Mouse (Mus musculus) heart, adult 8-10 months (tissue): ENCODE data around the gene Hivep2. TPM values are rescaled to one million over a fixed set of nuclear protein-coding genes. Genes with fewer than 3 reads are reported as not detected.
A peak's percentile ranks its signal among the peaks of the same experiment; 100 is the strongest.

Experiments
- DNase-seq: peaks from one replicate; pipeline ENCODE4 v3.0.0; 2022; ENCODE audit warnings: low spot score
- total RNA-seq, 4 experiments: library from RNA; stranded (reverse); gene quantifications; 2 replicates each; pipeline ENCODE4 v1.2.4; 2022

Hivep2 gene
- total RNA-seq, 4 experiments from 2014 or later, result 20.4 to 25.8 (median 22.1) TPM

GRCm38 (mm10) chr10:14080830-14081229 lies 115.0 kb downstream of the Hivep2 start:
- no peak for DNase-seq

- no peak for DNase-seq
Measured at GRCm38 (mm10) chr10:14081824-14082223, 115.9 kb downstream of the Hivep2 start.

GRCm38 (mm10) chr10:14082275-14082674 lies 116.4 kb downstream of the Hivep2 start:
- DNase-seq, result no peak

- DNase-seq, result peak; percentile 79
Measured at GRCm38 (mm10) chr10:14085241-14085659, 119.4 kb downstream of the Hivep2 start.

- peak; percentile 63 for DNase-seq
Measured at GRCm38 (mm10) chr10:14085882-14086515, 120.1 kb downstream of the Hivep2 start.

- DNase-seq, result no peak
Measured at GRCm38 (mm10) chr10:14087316-14087715, 121.4 kb downstream of the Hivep2 start.

- DNase-seq, result no peak
Measured at GRCm38 (mm10) chr10:14089488-14089887, 123.6 kb downstream of the Hivep2 start.

GRCm38 (mm10) chr10:14094033-14094432 lies 128.2 kb downstream of the Hivep2 start:
- no peak for DNase-seq

- no peak for DNase-seq
Measured at GRCm38 (mm10) chr10:14096045-14096444, 130.2 kb downstream of the Hivep2 start.

GRCm38 (mm10) chr10:14099182-14099581 lies 133.3 kb downstream of the Hivep2 start:
- DNase-seq, result no peak

GRCm38 (mm10) chr10:14100041-14100440 lies 134.2 kb downstream of the Hivep2 start:
- DNase-seq, result no peak

GRCm38 (mm10) chr10:14100847-14101246 lies 135.0 kb downstream of the Hivep2 start:
- no peak for DNase-seq

- no peak for DNase-seq
Measured at GRCm38 (mm10) chr10:14101966-14102365, 136.1 kb downstream of the Hivep2 start.

- no peak for DNase-seq
Measured at GRCm38 (mm10) chr10:14107980-14108671, 142.3 kb downstream of the Hivep2 start.

GRCm38 (mm10) chr10:14115846-14116245 lies 150.0 kb downstream of the Hivep2 start:
- DNase-seq, result no peak

GRCm38 (mm10) chr10:14116978-14117377 lies 151.1 kb downstream of the Hivep2 start:
- no peak for DNase-seq

- DNase-seq, result no peak
Measured at GRCm38 (mm10) chr10:14119201-14119600, 153.3 kb downstream of the Hivep2 start.

- no peak for DNase-seq
Measured at GRCm38 (mm10) chr10:14120512-14120911, 154.6 kb downstream of the Hivep2 start.

GRCm38 (mm10) chr10:14127826-14128225 lies 162.0 kb downstream of the Hivep2 start:
- DNase-seq, result no peak

GRCm38 (mm10) chr10:14130270-14130669 lies 164.4 kb downstream of the Hivep2 start:
- DNase-seq, result peak; percentile 54

- DNase-seq, result peak; percentile 37
Measured at GRCm38 (mm10) chr10:14131307-14131706, 165.4 kb downstream of the Hivep2 start.

GRCm38 (mm10) chr10:14132061-14132460 lies 166.2 kb downstream of the Hivep2 start:
- DNase-seq, result no peak

- DNase-seq, result no peak
Measured at GRCm38 (mm10) chr10:14132937-14133336, 167.1 kb downstream of the Hivep2 start.
